Mouse (Mus musculus) kidney, adult 8-10 months (tissue): Measurements from ENCODE around the gene Vmn1r207-ps.
"Not testable (repeated sequence)": the region's sequence is repeated elsewhere in the genome, so short reads cannot be mapped to it uniquely, and the experiment has no call there.

Experiments
- DNase-seq, 2 experiments: peaks; one replicate each; pipeline ENCODE4 v3.0.0; 2022

Gene Vmn1r207-ps

DNA sequence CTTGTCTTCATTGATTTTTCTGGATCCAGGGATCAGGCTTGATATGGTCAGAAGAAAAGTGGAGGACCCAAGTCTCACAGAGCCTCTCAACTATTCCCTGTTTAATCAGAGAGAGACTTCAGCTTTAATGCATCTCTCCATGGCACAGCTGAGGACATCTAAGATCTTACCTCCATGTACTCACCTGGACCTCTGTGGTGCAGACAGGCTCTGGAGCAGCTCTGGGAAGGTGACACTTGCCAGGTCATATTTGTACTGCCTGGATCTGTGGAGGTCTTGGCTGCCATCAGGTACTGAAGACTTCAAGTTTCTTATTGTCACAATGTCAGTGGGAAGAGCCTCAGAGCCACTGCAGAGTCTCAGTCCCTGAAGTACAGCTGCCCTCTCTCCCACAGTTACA, at the start of gene Vmn1r207-ps:
TSS of gene Vmn1r207-ps (minus strand) at position 101 of the 400 bp plus-strand sequence.
- not testable (repeated sequence) for DNase-seq

- DNase-seq: not testable (repeated sequence)
Measured at GRCm38 (mm10) chr13:22777300-22777699, 47.9 kb upstream of the Vmn1r207-ps start, which contains the start of gene Vmn1r208. Vmn1r208 (minus strand) TSS chr13:22777400.

GRCm38 (mm10) chr13:22771592-22771991, 42.2 kb upstream of the Vmn1r207-ps start:
- not testable (repeated sequence) for DNase-seq

DNA sequence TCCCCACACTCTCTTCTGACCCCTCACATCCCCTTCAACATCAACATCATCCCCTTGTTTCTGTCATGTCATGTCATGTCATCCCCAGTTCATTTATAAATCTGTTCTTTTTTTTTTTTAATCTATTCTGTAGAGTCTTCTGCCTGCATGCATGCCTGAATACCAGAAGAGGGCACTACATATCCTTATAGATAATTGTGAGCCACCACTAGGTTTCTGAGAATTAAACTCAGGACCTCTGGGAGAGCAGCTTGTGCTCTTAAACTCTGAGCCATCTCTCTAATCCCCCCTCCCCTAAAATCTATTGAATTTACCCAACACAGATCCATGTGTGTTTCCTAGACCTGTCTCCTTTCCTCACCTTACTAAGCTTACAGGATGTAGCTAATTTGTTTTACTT, 18.1 kb upstream of the Vmn1r207-ps start:
- DNase-seq: no peak

DNA sequence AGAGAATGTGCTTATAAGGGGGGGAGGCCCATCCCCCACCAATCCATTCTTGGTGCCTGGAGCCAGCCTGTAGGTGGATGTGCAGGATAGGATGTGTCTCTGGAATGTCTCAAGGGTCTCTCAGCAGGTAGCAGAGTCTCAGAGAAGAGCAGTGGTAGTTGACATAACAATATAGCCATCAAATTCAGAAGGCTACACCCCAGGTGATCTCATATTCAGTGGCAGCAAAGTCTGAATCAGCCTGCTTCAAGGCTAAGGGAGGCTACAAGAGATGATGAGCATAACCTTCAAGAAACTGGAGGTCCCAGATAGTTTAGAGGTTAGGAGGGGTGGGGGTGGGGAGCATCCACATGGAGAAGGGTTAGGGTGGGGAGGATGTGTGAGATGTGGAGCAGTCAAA, 22.5 kb downstream of the Vmn1r207-ps start:
- not testable (repeated sequence) for DNase-seq

DNA sequence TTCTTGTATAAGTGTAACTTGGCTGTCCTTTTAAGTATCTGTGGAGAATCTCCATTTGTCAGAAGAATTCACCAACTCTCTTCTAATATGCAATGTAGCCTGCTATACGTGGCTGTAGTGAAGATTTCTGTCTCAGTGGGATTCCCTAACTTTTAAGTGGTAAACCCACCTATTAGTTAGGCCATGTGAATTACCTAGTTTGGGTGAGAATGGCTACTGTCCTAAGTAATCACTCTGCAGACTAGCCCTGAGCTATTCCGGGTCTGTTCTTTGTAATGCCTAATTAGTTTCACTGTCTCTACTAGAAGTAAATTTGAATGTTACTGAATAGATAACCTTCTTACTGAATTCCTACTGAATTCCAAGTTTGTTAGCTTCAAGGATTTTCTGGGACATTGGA, 26.5 kb downstream of the Vmn1r207-ps start:
- not testable (repeated sequence) for DNase-seq
